Mouse (Mus musculus) hindbrain, embryonic 16.5 days (tissue): ENCODE data around the gene Ush2a. TPM values are rescaled to one million over a fixed set of nuclear protein-coding genes. Genes with fewer than 3 reads are reported as not detected.

Source experiments
- ATAC-seq: fragments of 200-750 bp; cut with Nextera tagmentation; 2 replicates; pipeline ENCODE4 v1.8.0; 2017; ENCODE audit warnings: moderate TSS enrichment, moderate library complexity
- H3K27ac ChIP-seq: fragments of 300-500 bp; sonication (generic); 2 replicates; pipeline ENCODE4 v1.5.1; 2014; ENCODE audit warnings: low read depth, mild to moderate bottlenecking, control low read depth, low read length, moderate library complexity
- H3K27me3 ChIP-seq: fragments of 300-500 bp; sonication (generic); replicated peaks from 2 replicates; pipeline ENCODE4 v1.6.1; 2014; ENCODE audit warnings: low read length; ENCODE audit not compliant: control insufficient read depth, insufficient read depth
- H3K36me3 ChIP-seq: fragments of 300-500 bp; sonication (generic); 2 replicates; pipeline ENCODE4 v1.6.1; 2014; ENCODE audit warnings: mild to moderate bottlenecking, low read length, moderate library complexity, mixed read lengths; ENCODE audit not compliant: control insufficient read depth, insufficient read depth
- H3K4me1 ChIP-seq: fragments of 300-500 bp; sonication (generic); 2 replicates; pipeline ENCODE4 v1.6.1; 2014; ENCODE audit warnings: low read depth, low read length; ENCODE audit not compliant: control insufficient read depth, insufficient read depth
- H3K4me2 ChIP-seq: fragments of 300-500 bp; sonication (generic); 2 replicates; pipeline ENCODE4 v1.6.1; 2014; ENCODE audit warnings: mild to moderate bottlenecking, low read length, control low read depth, moderate library complexity
- H3K4me3 ChIP-seq: fragments of 300-500 bp; sonication (generic); 2 replicates; pipeline ENCODE4 v1.5.1; 2014; ENCODE audit warnings: mild to moderate bottlenecking, low read length, control low read depth, moderate library complexity
- H3K9ac ChIP-seq: fragments of 300-500 bp; sonication (generic); 2 replicates; pipeline ENCODE4 v1.6.1; 2014; ENCODE audit warnings: low read depth, mild to moderate bottlenecking, control low read depth, low read length, moderate library complexity
- H3K9me3 ChIP-seq: fragments of 300-500 bp; sonication (generic); 2 replicates; pipeline ENCODE4 v1.6.1; 2014; ENCODE audit warnings: mild to moderate bottlenecking, low read length, moderate library complexity; ENCODE audit not compliant: control insufficient read depth
- WGBS: fragments of 180-500 bp; shearing (Covaris S2); extraction: QIAGEN DNeasy Blood & Tissue Kit; methylation state at CpG from one replicate; pipeline ENCODE4 v1.1.7; 2014; 5-methylcytosine and 5-hydroxymethylcytosine counted together
- polyA plus RNA-seq: library from polyadenylated mRNA; unstranded; fragments of >200 nt; fragmentation: Nextera tagmentation; extraction: Ambion mirVana; gene quantifications from 2 replicates; pipeline ENCODE4 v1.2.1, GENCODE M21; 2015

Ush2a gene
- polyA plus RNA-seq, 1 experiment from 2014 or later = 0.34 TPM

DNA sequence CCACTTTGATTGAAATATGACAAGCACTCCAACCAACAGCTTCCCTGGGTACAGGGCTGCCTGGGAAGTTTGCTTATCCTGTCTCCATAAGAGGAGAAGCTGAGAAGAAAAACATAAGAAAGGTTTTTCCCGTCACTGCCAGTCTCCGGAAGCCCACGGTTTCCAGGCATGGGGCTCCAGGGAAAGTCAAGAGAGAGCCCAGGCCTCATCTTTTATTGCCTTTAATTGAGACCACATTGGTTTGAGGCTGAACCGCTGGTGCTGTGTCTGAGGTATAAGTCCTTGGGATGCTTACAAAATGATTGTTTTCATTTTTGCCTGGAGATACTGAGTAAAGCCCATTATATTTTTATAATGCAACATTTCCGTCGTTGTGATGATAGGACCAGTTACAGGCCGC lies 511.8 kb downstream of the Ush2a start:
- WGBS = 82% methylated on average over 7 of the region's 7 CpGs

GRCm38 (mm10) chr1:188777556-188778161 lies 515.8 kb downstream of the Ush2a start:
- WGBS = 71% methylated on average over 8 of the region's 8 CpGs
- H3K9ac ChIP-seq = no peak overlapping the region
- no peaks in the 10 kb centered on the region for H3K27me3 ChIP-seq
- H3K4me1 ChIP-seq = no peaks in the 10 kb centered on the region
- no peak overlapping the region for H3K4me2 ChIP-seq
- H3K27ac ChIP-seq = no peak overlapping the region
- no peak for ATAC-seq
- peaks cover 7% of the 10 kb centered on the region; the same call in 1 of the 2 replicates for H3K9me3 ChIP-seq
- no peak overlapping the region for H3K4me3 ChIP-seq
- H3K36me3 ChIP-seq = no peaks in the 10 kb centered on the region

More for the DNA sequence above, 511.8 kb downstream of the Ush2a start:
- Histone ChIP-seq H3K27me3 (no peaks in the 10 kb centered on the region), H3K27ac (no peak overlapping the region), H3K4me2 (no peak overlapping the region), H3K4me3 (no peak overlapping the region), H3K36me3 (no peaks in the 10 kb centered on the region), H3K9me3 (peaks cover 7% of the 10 kb centered on the region; the same call in 1 of the 2 replicates), H3K9ac (no peak overlapping the region), H3K4me1 (no peaks in the 10 kb centered on the region)
- ATAC-seq = no peak

- H3K4me2 ChIP-seq = no peak overlapping the region
- no peak for ATAC-seq
- 73% methylated on average over 10 of the region's 10 CpGs for WGBS
- no peak overlapping the region for H3K9ac ChIP-seq
- H3K27ac ChIP-seq = no peak overlapping the region
- H3K4me3 ChIP-seq = no peak overlapping the region
- H3K4me1 ChIP-seq = no peaks in the 10 kb centered on the region
- no peaks in the 10 kb centered on the region for H3K36me3 ChIP-seq
- no peaks in the 10 kb centered on the region for H3K27me3 ChIP-seq
- H3K9me3 ChIP-seq = no peaks in the 10 kb centered on the region
Measured at GRCm38 (mm10) chr1:188785056-188785455, 523.2 kb downstream of the Ush2a start.

DNA sequence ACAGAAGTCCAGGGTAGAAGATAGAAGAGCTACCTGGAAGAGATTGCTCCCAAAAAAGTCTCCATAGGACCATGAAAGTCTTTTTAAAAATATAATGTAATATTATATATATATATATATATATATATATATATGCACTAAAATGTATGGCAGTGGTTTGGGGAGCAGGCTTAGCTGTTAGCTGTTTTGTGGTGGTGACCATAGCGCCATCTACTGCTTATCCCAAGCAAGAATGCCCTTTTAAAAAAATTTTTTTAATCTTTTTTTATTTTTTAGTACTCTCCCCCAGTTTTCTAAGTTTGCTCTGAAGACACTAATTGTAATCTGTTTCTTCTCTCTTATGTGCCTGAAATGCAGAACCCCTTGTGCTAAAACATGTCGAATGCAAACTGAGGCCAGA lies 543.2 kb downstream of the Ush2a start:
- no peak overlapping the region for H3K4me2 ChIP-seq
- H3K36me3 ChIP-seq = no peaks in the 10 kb centered on the region
- no peak for ATAC-seq
- no peaks in the 10 kb centered on the region for H3K4me1 ChIP-seq
- WGBS = 18% methylated on average over 2 of the region's 2 CpGs
- no peaks in the 10 kb centered on the region for H3K9me3 ChIP-seq
- no peaks in the 10 kb centered on the region for H3K27me3 ChIP-seq
- no peak overlapping the region for H3K9ac ChIP-seq
- no peak overlapping the region for H3K4me3 ChIP-seq
- no peak overlapping the region for H3K27ac ChIP-seq

DNA sequence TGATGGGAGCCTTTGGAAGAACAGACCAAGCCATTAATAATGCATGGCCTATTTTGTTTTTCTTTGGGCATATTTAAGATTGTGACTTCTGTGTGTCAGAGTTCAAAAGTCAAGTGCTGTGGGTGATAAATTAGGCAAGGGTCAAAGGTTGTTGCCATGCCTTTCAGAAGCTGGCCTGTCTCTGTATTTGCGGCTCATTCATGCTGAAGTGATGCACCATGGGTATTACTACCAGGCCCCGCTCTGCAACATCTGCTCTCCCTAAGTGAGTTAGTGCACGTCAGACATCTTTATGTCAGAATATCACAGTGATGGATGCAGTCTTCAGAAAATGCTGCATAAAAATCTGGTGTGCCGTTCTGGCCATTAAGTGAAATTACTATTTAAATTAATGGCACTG lies 544.0 kb downstream of the Ush2a start:
- H3K36me3 ChIP-seq = no peaks in the 10 kb centered on the region
- H3K9me3 ChIP-seq = no peaks in the 10 kb centered on the region
- 18% methylated on average over 4 of the region's 4 CpGs for WGBS
- H3K27ac ChIP-seq = no peak overlapping the region
- H3K4me2 ChIP-seq = no peak overlapping the region
- no peaks in the 10 kb centered on the region for H3K4me1 ChIP-seq
- no peak overlapping the region for H3K4me3 ChIP-seq
- 0 out of 2 replicates have a peak, but pooled peaks have one; percentile 52 for ATAC-seq
- no peaks in the 10 kb centered on the region for H3K27me3 ChIP-seq
- H3K9ac ChIP-seq = no peak overlapping the region

GRCm38 (mm10) chr1:188810631-188811030 lies 548.8 kb downstream of the Ush2a start:
- Histone ChIP-seq H3K4me3 (no peak overlapping the region), H3K4me1 (no peaks in the 10 kb centered on the region)
- 90% methylated on average over 9 of the region's 9 CpGs for WGBS

DNA sequence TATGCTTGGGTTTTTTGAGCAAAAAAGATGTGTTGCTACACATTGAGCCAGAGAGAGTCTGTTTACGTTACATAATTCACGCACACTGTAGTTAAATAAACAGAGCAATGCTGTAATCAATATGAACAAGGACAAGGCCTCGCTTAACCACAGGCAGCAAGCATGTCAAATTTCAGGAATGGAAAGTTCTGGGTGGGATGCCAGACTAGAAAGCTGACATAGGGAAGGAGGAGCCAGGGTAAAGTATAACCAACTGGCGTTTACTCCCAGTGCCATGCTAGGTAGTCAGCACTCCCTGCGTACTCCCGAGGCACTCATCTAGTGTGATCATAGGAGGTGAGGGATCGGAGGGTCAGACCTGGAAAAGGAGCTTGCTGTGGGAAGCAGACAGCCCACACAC lies 553.2 kb downstream of the Ush2a start:
- Histone ChIP-seq H3K4me1 (no peaks in the 10 kb centered on the region), H3K27ac (no peak overlapping the region), H3K4me3 (no peak overlapping the region), H3K9me3 (no peaks in the 10 kb centered on the region), H3K9ac (no peak overlapping the region), H3K36me3 (no peaks in the 10 kb centered on the region), H3K4me2 (no peak overlapping the region), H3K27me3 (no peaks in the 10 kb centered on the region)
- ATAC-seq = no peak
- WGBS = 88% methylated on average over 7 of the region's 7 CpGs

More at GRCm38 (mm10) chr1:188810631-188811030, 548.8 kb downstream of the Ush2a start:
- Histone ChIP-seq H3K27ac (no peak overlapping the region), H3K27me3 (no peaks in the 10 kb centered on the region), H3K4me2 (no peak overlapping the region), H3K9me3 (no peaks in the 10 kb centered on the region), H3K9ac (no peak overlapping the region), H3K36me3 (no peaks in the 10 kb centered on the region)
- no peak for ATAC-seq

- ATAC-seq = no peak
- 94% methylated on average over 2 of the region's 2 CpGs for WGBS
- H3K36me3 ChIP-seq = no peaks in the 10 kb centered on the region
- no peaks in the 10 kb centered on the region for H3K4me1 ChIP-seq
- H3K9ac ChIP-seq = no peak overlapping the region
- H3K27ac ChIP-seq = no peak overlapping the region
- H3K4me2 ChIP-seq = no peak overlapping the region
- H3K4me3 ChIP-seq = no peak overlapping the region
- H3K9me3 ChIP-seq = no peaks in the 10 kb centered on the region
- no peaks in the 10 kb centered on the region for H3K27me3 ChIP-seq
Measured at GRCm38 (mm10) chr1:188824195-188824594, 562.4 kb downstream of the Ush2a start.

DNA sequence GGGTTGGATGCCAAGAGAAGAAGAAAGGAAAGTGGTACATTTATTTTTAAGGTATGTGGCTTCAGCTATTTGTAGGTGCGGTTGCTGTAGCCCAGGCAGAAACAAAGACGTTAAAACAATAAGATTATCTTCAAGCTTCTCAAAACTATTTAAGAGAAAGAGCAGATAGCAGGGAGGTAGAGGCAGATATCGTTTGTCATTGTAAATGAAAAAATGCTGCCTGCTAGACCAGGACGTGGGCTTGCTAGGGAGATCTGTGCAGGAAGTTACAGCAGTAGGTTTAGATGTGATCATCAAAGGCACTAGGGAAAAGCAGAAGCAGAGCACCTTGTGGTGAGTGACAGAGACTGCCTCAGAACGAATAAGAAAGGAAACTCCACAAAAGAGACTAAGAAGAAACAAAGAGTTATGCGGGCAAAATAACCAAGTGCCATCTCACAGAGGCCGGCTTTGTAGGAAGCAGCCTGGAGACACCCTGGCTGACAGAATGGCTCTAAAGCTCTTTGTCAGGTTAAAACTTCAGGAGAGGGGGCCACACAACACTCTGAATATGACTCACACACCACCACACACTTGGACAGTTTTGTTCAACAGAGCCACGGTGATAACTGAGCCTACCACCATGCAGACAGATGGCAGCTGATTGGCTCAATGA lies 563.2 kb downstream of the Ush2a start:
- 74% methylated on average over 8 of the region's 8 CpGs for WGBS
- no peak overlapping the region for H3K27ac ChIP-seq

More for the DNA sequence above, 563.2 kb downstream of the Ush2a start:
- H3K9me3 ChIP-seq = no peaks in the 10 kb centered on the region
- H3K4me1 ChIP-seq = no peaks in the 10 kb centered on the region
- no peaks in the 10 kb centered on the region for H3K27me3 ChIP-seq
- H3K4me3 ChIP-seq = no peak overlapping the region
- ATAC-seq = no peak
- no peaks in the 10 kb centered on the region for H3K36me3 ChIP-seq
- no peak overlapping the region for H3K9ac ChIP-seq
- no peak overlapping the region for H3K4me2 ChIP-seq
